Mouse (Mus musculus) 3T3-L1 (cell line): ENCODE results near the gene Myo1d.

Experiments used
- DNase-seq: peaks from one replicate; pipeline ENCODE4 v3.0.0-alpha.2; 2015; ENCODE audit warnings: low read depth, low spot score

Gene Myo1d

GRCm38 (mm10) chr11:80504519-80505385 lies 275.1 kb downstream of the Myo1d start:
- peak; percentile 47 for DNase-seq

- DNase-seq: no peak
These were observed 275.9 kb downstream of the Myo1d start for GRCm38 (mm10) chr11:80503726-80504452.

GRCm38 (mm10) chr11:80503281-80503680 lies 276.5 kb downstream of the Myo1d start:
- DNase-seq: no peak

- DNase-seq: peak; percentile 71
These were observed 280.3 kb downstream of the Myo1d start for GRCm38 (mm10) chr11:80499550-80499952.

GRCm38 (mm10) chr11:80498328-80499070 lies 281.3 kb downstream of the Myo1d start:
- no peak for DNase-seq

GRCm38 (mm10) chr11:80497225-80497919 lies 282.5 kb downstream of the Myo1d start:
- no peak for DNase-seq

GRCm38 (mm10) chr11:80496640-80497039 lies 283.2 kb downstream of the Myo1d start:
- DNase-seq: peak; percentile 61

GRCm38 (mm10) chr11:80495972-80496371 lies 283.9 kb downstream of the Myo1d start:
- DNase-seq: peak; percentile 44

- no peak for DNase-seq
These were observed 285.0 kb downstream of the Myo1d start for GRCm38 (mm10) chr11:80494852-80495251.

- no peak for DNase-seq
These were observed 286.6 kb downstream of the Myo1d start for GRCm38 (mm10) chr11:80493186-80493585.

GRCm38 (mm10) chr11:80490831-80491230 lies 289.0 kb downstream of the Myo1d start:
- no peak for DNase-seq

GRCm38 (mm10) chr11:80489882-80490196 lies 290.0 kb downstream of the Myo1d start:
- peak; percentile 63 for DNase-seq

- DNase-seq: peak; percentile 52
These were observed 290.5 kb downstream of the Myo1d start for GRCm38 (mm10) chr11:80489172-80489881.

GRCm38 (mm10) chr11:80487904-80488587 lies 291.8 kb downstream of the Myo1d start:
- DNase-seq: no peak

- DNase-seq: peak; percentile 73
These were observed 294.1 kb downstream of the Myo1d start for GRCm38 (mm10) chr11:80485622-80486206.

GRCm38 (mm10) chr11:80485120-80485551 lies 294.7 kb downstream of the Myo1d start:
- no peak for DNase-seq

GRCm38 (mm10) chr11:80484191-80484791 lies 295.5 kb downstream of the Myo1d start:
- peak; percentile 81 for DNase-seq

- no peak for DNase-seq
These were observed 296.2 kb downstream of the Myo1d start for GRCm38 (mm10) chr11:80483536-80484067.

- DNase-seq: no peak
These were observed 296.9 kb downstream of the Myo1d start for GRCm38 (mm10) chr11:80482921-80483320.
